Mouse (Mus musculus): ENCODE results near the gene Sema3d.

The Sema3d gene

DNA sequence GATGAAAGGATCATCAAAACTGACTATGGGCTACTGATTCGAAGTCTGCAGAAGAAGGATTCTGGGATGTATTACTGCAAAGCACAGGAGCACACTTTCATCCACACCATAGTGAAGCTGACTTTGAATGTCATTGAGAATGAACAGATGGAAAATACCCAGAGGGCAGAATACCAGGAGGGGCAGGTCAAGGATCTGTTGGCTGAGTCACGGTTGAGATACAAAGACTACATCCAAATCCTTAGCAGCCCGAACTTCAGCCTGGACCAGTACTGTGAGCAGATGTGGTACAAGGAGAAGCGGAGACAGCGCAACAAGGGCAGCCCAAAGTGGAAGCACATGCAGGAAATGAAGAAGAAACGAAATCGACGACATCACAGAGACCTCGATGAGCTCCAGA, 201.7 kb downstream of the Sema3d start:
- DNase-seq (ENCODE audit: low read depth in 2 of 2, low spot score in 2 of 2) = no peak

DNA sequence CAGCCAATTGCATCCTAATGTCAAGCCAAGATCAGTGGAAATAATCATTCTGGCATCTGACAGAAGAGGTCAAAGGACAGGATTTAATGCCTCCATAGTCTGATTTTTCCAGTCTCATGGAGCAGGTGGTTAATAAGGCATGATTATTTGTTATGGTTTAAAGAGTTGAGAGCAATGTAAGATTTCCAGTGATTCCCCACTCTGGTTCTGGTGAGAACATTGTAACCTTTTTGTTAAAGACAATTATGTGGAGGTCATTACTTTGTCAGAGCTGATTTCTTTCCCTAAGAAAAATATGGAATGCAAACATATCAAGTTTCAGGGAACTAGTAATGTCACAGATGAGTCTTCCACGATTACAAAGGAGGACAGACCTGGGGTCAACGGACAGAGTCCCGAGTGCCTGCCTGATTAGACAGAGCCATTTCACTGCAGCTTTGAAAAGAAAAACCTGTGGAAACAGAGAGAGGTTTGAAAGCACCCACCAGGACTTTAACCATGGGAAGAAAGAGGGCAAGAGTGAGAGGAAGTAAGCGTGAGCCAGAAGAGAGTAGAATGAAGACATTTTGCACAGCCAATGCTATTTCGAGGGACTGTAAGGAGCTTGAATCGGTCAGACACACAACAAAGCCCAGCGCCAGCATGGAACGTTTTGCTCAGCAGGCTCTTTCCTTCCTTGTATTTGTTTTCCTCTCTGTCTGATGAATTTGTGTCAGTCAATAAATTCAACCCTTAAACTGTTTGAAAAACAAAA, 251.2 kb downstream of the Sema3d start:
- no peak for DNase-seq (ENCODE audit: low read depth in 2 of 2, low spot score in 2 of 2)

DNA sequence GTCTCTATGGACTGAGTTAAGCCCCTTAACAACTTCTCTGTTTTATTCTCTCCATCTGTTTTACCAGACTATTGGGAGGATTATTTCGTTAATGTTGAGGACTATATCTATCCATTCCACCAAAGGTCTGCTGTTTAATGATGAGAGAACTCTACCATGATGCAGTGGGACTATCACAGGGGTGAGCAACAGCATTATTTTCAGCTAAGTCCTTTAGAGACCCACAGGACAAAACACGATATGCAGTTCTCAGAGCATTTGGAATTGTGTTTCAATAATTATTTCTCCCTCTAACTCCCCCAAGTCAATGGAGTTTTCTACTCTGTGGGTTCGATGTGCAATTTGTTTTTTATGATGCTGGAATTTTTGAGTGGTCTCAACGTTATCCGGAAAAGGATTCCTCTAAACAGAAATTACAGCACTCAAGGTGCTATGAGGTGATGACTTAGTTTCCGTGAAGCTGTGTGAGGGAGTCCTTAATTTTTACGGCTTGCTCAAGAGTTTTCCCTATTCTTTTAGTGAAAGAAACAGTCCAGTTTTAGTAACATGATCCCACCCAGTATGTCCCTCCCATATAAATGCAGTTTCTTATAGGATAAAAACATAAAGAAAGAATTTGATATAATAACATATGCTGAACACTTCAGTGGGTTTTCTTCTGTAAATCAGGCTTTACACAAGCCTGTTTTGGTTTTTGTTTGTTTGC, 254.7 kb downstream of the Sema3d start:
- DNase-seq (ENCODE audit: low read depth in 2 of 2, low spot score in 2 of 2) = no peak

Data from CD8-positive naive resting alpha-beta T cell, adult 2 months (primary cell).